Mouse (Mus musculus): ENCODE measurements at regions not wholly inside any gene's neighbourhood (a gene's known extent, or its start where the extent isn't known, plus 50 kb on each side); places are given as distances from the start of the nearest gene placed in this dataset.

GRCm38 (mm10) chr11:42243385-42243784 lies 60.7 kb upstream of the Gabra1 start:
- peak; percentile 77 for DNase-seq

Measured in heart, adult 11 months (tissue).